Mouse (Mus musculus): Measurements from ENCODE around the gene Samd4. TPM values are rescaled to one million over a fixed set of nuclear protein-coding genes. Genes with fewer than 3 reads are reported as not detected.

The Samd4 gene
- polyA plus RNA-seq, 1 experiment from 2014 or later: 0.87 TPM

DNA sequence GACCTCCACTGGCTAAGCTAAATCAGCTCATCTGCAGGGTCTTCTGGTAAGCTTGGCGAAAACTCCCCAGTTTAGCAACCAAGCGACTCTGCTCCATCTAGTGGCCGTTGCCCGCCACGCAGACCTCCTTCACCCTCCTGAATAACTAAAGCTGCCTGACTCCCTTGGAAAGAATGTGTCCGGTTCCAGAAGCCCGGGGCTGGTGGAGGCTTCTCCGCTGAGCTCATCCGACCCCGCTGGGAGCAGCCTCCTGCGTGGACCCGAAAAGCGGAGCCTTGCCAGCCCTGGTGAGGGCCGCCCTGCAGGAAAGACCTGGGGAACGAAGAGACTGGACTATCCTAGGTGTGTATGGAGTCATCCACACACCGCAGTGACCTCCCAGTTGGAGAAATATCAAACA, 204.1 kb downstream of the Samd4 start:
- no peak for ATAC-seq (ENCODE audit: low read depth)
- Histone ChIP-seq H3K4me2 (ENCODE audit: low read depth, low read length) (peak overlapping the region; percentile 60), H3K4me3 (ENCODE audit: low read depth, low read length) (peak overlapping the region; percentile 42), H3K4me1 (ENCODE audit: control insufficient read depth, low read depth, low read length) (peaks cover 3% of the 10 kb centered on the region; the same call in 1 of the 2 replicates), H3K9ac (ENCODE audit: low read depth, low read length) (no peak overlapping the region), H3K27me3 (ENCODE audit: control insufficient read depth, insufficient read depth, low read depth, low read length) (no peaks in the 10 kb centered on the region), H3K27ac (ENCODE audit: low read length) (no peak overlapping the region), H3K9me3 (replicated peaks; ENCODE audit: control insufficient read depth, low read length) (no peaks in the 10 kb centered on the region), H3K36me3 (ENCODE audit: control insufficient read depth, insufficient read depth) (no peaks in the 10 kb centered on the region)
- 3% methylated on average over 16 of the region's 16 CpGs for WGBS (ENCODE audit: insufficient replicate concordance)

DNA sequence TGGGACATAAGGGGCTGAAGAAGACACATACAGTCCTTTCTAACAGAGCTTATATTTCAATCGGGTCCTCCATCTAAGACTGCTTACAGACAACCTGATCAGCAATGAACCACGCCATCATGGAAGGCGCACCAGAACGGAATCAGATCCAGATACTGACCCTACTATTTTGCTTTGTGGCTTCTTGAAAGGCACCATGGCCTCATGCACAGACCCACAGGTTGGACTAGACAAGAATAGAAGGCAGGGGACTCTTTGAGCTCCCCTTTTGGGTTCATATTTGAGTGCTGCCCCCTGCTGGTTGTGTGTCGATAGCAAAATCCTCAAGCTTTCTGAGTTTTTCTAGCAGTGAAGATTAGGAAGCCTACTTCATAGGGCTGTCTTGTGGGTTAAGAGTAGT, 204.5 kb downstream of the Samd4 start:
- Histone ChIP-seq H3K9me3 (replicated peaks; ENCODE audit: control insufficient read depth, low read length) (no peaks in the 10 kb centered on the region), H3K36me3 (ENCODE audit: control insufficient read depth, insufficient read depth) (no peaks in the 10 kb centered on the region), H3K9ac (ENCODE audit: low read depth, low read length) (no peak overlapping the region), H3K4me1 (ENCODE audit: control insufficient read depth, low read depth, low read length) (peaks cover 3% of the 10 kb centered on the region; the same call in 1 of the 2 replicates), H3K4me2 (ENCODE audit: low read depth, low read length) (peak overlapping the region; percentile 60), H3K27me3 (ENCODE audit: control insufficient read depth, insufficient read depth, low read depth, low read length) (no peaks in the 10 kb centered on the region), H3K4me3 (ENCODE audit: low read depth, low read length) (peak overlapping the region; percentile 42; the same call in 1 of the 2 replicates), H3K27ac (ENCODE audit: low read length) (no peak overlapping the region)
- WGBS (ENCODE audit: insufficient replicate concordance): 21% methylated on average over 5 of the region's 5 CpGs
- ATAC-seq (ENCODE audit: low read depth): no peak

DNA sequence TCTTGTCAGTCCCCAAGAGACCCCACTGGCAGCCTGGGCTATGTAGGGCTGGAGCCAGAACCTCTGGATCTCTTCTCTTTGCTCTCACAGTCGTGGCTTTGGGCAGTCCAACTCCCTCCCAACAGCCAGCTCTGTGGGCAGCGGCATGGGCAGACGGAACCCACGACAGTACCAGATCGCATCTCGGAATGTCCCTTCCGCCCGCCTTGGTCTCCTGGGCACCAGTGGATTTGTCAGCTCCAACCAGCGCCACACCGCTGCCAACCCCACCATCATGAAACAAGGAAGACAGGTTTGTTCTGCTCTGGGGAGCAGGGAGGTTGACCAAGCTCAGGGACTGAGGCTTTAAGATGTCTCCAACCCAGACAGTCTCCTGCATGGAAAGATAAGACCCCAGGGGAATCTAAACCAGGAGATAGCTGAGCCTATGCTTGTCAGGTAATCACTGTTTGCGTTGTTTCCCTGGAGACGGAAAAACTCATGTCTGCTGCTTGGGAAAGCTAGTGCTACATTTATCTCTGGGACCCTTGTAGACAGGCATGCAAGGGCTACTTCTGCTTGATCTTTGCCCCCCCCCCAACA, 205.1 kb downstream of the Samd4 start:
- peaks cover 3% of the 10 kb centered on the region; the same call in 1 of the 2 replicates for H3K4me1 ChIP-seq (ENCODE audit: control insufficient read depth, low read depth, low read length)
- ATAC-seq (ENCODE audit: low read depth): no peak
- WGBS (ENCODE audit: insufficient replicate concordance): 65% methylated on average over 12 of the region's 12 CpGs

DNA sequence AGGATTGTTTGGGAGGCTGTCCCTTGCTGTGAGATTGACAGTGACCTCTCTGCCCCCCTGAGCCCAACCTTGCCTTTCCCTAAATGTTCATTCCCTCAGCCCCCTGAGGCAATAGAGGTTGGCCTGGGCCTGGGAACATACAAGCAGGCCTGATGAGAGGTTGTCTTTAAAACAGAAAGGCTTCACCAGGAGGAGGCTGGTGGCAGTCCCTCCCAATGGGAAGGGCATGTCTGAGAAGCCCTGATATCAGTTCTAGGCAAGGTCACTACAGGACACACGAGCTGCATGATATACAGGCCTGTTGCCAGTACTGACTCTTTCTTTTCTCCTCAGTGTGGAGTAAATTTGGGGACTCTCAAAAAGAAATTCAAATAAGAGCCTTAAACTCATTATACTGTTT, 205.7 kb downstream of the Samd4 start:
- Histone ChIP-seq H3K4me1 (ENCODE audit: control insufficient read depth, low read depth, low read length) (peaks cover 3% of the 10 kb centered on the region; the same call in 1 of the 2 replicates), H3K27ac (ENCODE audit: low read length) (no peak overlapping the region), H3K4me3 (ENCODE audit: low read depth, low read length) (no peak overlapping the region), H3K9me3 (replicated peaks; ENCODE audit: control insufficient read depth, low read length) (no peaks in the 10 kb centered on the region), H3K27me3 (ENCODE audit: control insufficient read depth, insufficient read depth, low read depth, low read length) (no peaks in the 10 kb centered on the region), H3K4me2 (ENCODE audit: low read depth, low read length) (no peak overlapping the region), H3K9ac (ENCODE audit: low read depth, low read length) (no peak overlapping the region), H3K36me3 (ENCODE audit: control insufficient read depth, insufficient read depth) (no peaks in the 10 kb centered on the region)
- ATAC-seq (ENCODE audit: low read depth): no peak
- 18% methylated on average over 1 of the region's 1 CpGs for WGBS (ENCODE audit: insufficient replicate concordance)

More for the DNA sequence above, 205.1 kb downstream of the Samd4 start:
- Histone ChIP-seq H3K27ac (ENCODE audit: low read length) (no peak overlapping the region), H3K4me3 (ENCODE audit: low read depth, low read length) (no peak overlapping the region), H3K4me2 (ENCODE audit: low read depth, low read length) (no peak overlapping the region), H3K9ac (ENCODE audit: low read depth, low read length) (no peak overlapping the region), H3K27me3 (ENCODE audit: control insufficient read depth, insufficient read depth, low read depth, low read length) (no peaks in the 10 kb centered on the region), H3K9me3 (replicated peaks; ENCODE audit: control insufficient read depth, low read length) (no peaks in the 10 kb centered on the region), H3K36me3 (ENCODE audit: control insufficient read depth, insufficient read depth) (no peaks in the 10 kb centered on the region)

DNA sequence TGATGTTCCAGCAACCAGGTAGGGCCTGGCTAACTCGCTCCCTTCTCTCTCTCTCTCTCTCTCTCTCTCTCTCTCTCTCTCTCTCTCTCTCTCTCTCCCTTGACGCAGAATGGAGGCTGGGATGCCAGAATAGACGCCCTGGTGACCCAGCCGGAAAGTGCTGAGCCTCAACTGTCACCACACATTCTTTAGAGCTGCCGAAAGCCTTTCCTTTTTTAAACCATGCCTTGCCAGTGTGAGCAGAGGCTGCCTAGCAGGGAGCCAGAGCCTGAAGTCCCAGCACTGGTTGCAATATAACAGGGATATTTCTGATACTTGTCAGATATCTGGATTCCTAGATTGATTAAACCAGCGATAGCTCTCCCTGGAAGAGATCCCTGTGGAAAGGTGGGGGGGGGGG, 206.5 kb downstream of the Samd4 start:
- Histone ChIP-seq H3K9me3 (replicated peaks; ENCODE audit: control insufficient read depth, low read length) (no peaks in the 10 kb centered on the region), H3K27ac (ENCODE audit: low read length) (no peak overlapping the region), H3K4me3 (ENCODE audit: low read depth, low read length) (no peak overlapping the region), H3K36me3 (ENCODE audit: control insufficient read depth, insufficient read depth) (no peaks in the 10 kb centered on the region), H3K4me1 (ENCODE audit: control insufficient read depth, low read depth, low read length) (peaks cover 3% of the 10 kb centered on the region; the same call in 1 of the 2 replicates), H3K27me3 (ENCODE audit: control insufficient read depth, insufficient read depth, low read depth, low read length) (no peaks in the 10 kb centered on the region), H3K4me2 (ENCODE audit: low read depth, low read length) (no peak overlapping the region), H3K9ac (ENCODE audit: low read depth, low read length) (no peak overlapping the region)
- ATAC-seq (ENCODE audit: low read depth): no peak
- WGBS (ENCODE audit: insufficient replicate concordance): 69% methylated on average over 6 of the region's 6 CpGs

DNA sequence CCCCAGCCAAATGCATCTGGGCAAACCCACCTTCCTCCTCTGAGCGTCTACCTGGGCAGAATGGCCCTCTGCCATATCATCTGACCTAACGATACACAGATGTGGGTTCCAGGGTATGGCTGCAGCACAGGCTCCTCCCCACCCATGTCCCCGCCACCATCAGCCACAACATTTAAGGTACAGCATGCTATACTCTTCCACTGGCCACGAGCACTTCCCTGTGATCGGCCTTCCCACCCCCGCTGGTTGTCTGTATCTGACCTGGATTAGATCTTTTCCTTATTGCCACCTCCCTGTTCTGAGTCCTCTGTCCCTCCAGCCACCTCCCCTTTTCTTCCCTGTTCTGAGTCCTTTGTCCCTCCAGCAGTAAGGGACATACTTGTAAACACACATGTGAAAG, 209.3 kb downstream of the Samd4 start:
- no peak overlapping the region for H3K4me2 ChIP-seq (ENCODE audit: low read depth, low read length)
- H3K9ac ChIP-seq (ENCODE audit: low read depth, low read length): no peak overlapping the region
- H3K4me1 ChIP-seq (ENCODE audit: control insufficient read depth, low read depth, low read length): peaks cover under 1% of the 10 kb centered on the region; the same call in 1 of the 2 replicates
- H3K27me3 ChIP-seq (ENCODE audit: control insufficient read depth, insufficient read depth, low read depth, low read length): no peaks in the 10 kb centered on the region
- H3K36me3 ChIP-seq (ENCODE audit: control insufficient read depth, insufficient read depth): no peaks in the 10 kb centered on the region
- H3K4me3 ChIP-seq (ENCODE audit: low read depth, low read length): no peak overlapping the region
- no peaks in the 10 kb centered on the region for H3K9me3 ChIP-seq (replicated peaks; ENCODE audit: control insufficient read depth, low read length)
- H3K27ac ChIP-seq (ENCODE audit: low read length): no peak overlapping the region
- no peak for ATAC-seq (ENCODE audit: low read depth)
- WGBS (ENCODE audit: insufficient replicate concordance): 53% methylated on average over 6 of the region's 6 CpGs

DNA sequence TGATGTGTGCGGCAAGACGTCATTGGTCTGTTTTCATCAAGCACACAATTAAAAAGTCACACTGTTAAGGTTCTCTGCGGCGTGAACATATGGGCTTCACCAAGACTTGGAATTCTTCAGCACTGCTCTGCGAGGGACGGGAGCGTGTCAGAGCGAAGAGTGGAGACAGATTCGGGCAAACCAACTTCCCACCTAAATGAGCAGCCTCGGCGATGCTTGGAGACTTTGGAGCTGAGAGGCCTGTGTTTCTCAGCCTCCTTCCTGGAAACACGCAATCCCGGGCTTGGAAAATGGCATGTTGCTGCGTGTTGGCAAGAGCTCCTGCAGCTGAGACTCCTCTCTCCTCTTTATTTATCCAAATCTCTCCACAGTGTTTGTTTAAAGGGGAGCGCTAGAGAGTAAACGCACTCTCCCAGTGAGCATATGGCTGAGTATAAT, 210.7 kb downstream of the Samd4 start:
- 67% methylated on average over 16 of the region's 16 CpGs for WGBS (ENCODE audit: insufficient replicate concordance)
- H3K36me3 ChIP-seq (ENCODE audit: control insufficient read depth, insufficient read depth): no peaks in the 10 kb centered on the region
- no peak overlapping the region for H3K4me2 ChIP-seq (ENCODE audit: low read depth, low read length)
- no peak overlapping the region for H3K9ac ChIP-seq (ENCODE audit: low read depth, low read length)
- H3K27me3 ChIP-seq (ENCODE audit: control insufficient read depth, insufficient read depth, low read depth, low read length): no peaks in the 10 kb centered on the region
- H3K9me3 ChIP-seq (replicated peaks; ENCODE audit: control insufficient read depth, low read length): no peaks in the 10 kb centered on the region
- H3K4me1 ChIP-seq (ENCODE audit: control insufficient read depth, low read depth, low read length): no peaks in the 10 kb centered on the region
- no peak overlapping the region for H3K4me3 ChIP-seq (ENCODE audit: low read depth, low read length)
- H3K27ac ChIP-seq (ENCODE audit: low read length): no peak overlapping the region
- no peak for ATAC-seq (ENCODE audit: low read depth)

DNA sequence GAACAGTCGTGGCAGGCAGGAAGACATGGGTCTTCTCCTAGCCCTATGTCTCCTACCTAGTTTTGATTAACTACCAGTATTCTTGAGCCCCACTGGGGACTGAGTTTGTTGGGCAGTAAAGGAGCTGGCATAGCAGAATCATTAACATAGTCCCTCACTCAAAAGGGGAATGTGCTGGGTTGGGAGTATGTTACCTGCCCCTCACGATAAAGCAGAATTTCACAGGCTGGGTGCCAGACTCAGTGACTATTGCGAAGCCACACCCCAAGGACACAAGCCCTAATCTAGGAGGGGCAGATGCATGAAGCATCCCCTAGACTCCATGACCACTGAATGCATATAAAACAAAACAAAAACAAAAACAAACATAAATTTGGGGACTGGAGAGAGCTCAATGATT, 212.4 kb downstream of the Samd4 start:
- 63% methylated on average over 3 of the region's 3 CpGs for WGBS (ENCODE audit: insufficient replicate concordance)
- no peak overlapping the region for H3K4me3 ChIP-seq (ENCODE audit: low read depth, low read length)
- no peak overlapping the region for H3K27ac ChIP-seq (ENCODE audit: low read length)
- H3K9ac ChIP-seq (ENCODE audit: low read depth, low read length): no peak overlapping the region
- H3K4me1 ChIP-seq (ENCODE audit: control insufficient read depth, low read depth, low read length): no peaks in the 10 kb centered on the region
- ATAC-seq (ENCODE audit: low read depth): no peak
- H3K9me3 ChIP-seq (replicated peaks; ENCODE audit: control insufficient read depth, low read length): no peaks in the 10 kb centered on the region
- H3K27me3 ChIP-seq (ENCODE audit: control insufficient read depth, insufficient read depth, low read depth, low read length): no peaks in the 10 kb centered on the region
- H3K36me3 ChIP-seq (ENCODE audit: control insufficient read depth, insufficient read depth): no peaks in the 10 kb centered on the region
- no peak overlapping the region for H3K4me2 ChIP-seq (ENCODE audit: low read depth, low read length)

DNA sequence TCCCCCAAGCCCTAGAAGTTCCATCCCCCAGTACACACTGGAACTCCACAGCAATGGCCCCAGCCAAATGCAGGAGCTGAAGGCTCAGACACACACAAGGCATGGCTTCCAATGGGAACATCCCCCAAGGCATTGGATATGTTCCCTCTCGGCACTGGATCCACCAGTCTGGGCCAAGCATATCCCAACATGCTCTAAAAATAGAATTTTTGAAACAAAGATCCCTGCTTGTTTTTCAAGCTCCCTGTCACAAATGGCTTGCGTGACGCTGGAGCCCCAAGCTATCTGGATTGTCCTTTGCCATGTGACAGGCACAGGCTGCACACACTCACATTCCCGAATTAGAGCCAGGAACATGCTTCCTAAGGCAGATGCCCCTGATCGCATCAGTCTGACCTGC, 213.7 kb downstream of the Samd4 start:
- H3K4me3 ChIP-seq (ENCODE audit: low read depth, low read length): no peak overlapping the region
- H3K36me3 ChIP-seq (ENCODE audit: control insufficient read depth, insufficient read depth): no peaks in the 10 kb centered on the region
- 66% methylated on average over 5 of the region's 5 CpGs for WGBS (ENCODE audit: insufficient replicate concordance)
- H3K9me3 ChIP-seq (replicated peaks; ENCODE audit: control insufficient read depth, low read length): no peaks in the 10 kb centered on the region
- no peak overlapping the region for H3K4me2 ChIP-seq (ENCODE audit: low read depth, low read length)
- no peak for ATAC-seq (ENCODE audit: low read depth)
- H3K27ac ChIP-seq (ENCODE audit: low read length): no peak overlapping the region
- no peaks in the 10 kb centered on the region for H3K27me3 ChIP-seq (ENCODE audit: control insufficient read depth, insufficient read depth, low read depth, low read length)
- no peak overlapping the region for H3K9ac ChIP-seq (ENCODE audit: low read depth, low read length)
- no peaks in the 10 kb centered on the region for H3K4me1 ChIP-seq (ENCODE audit: control insufficient read depth, low read depth, low read length)
